Comparison of ENCODE assay signal across 16 mouse cellular contexts in the genomic region with DNA sequence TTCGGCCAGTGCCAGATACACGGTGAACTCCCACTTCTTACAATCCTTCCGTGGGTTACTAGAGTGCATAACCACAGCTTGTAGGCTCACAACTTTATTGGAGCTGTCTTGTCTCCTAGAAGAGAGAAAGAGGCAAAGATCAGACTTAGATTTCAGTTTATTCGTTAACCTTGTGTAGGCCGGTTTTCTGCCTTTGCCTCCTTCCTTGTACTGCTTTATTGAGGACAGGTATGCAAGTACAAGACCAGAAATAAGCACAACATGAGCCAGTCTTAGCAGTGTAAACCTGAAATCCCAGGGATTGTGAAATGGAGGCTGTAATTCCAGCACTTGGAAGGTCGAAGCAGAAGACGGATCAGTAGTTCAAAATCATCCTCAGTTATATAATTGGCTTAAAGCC.
"Had no signal": no experiment of that assay in that cellular context is flagged by ENCODE, and none has a peak within 500 bp of the region (broad histone marks: within the 10 kb centered on the region; RNA-seq: fewer than 3 reads in every experiment).

No protein-coding gene starts in this region.

- H3K9ac ChIP-seq: neural tube, embryonic 13.5 days; neural tube, embryonic 15.5 days; stomach, embryonic 15.5 days had no signal

- H3K4me1 ChIP-seq: neural tube, embryonic 13.5 days; neural tube, embryonic 15.5 days; stomach, embryonic 15.5 days had no signal

- H3K4me3 ChIP-seq: neural tube, embryonic 13.5 days; neural tube, embryonic 15.5 days; stomach, embryonic 15.5 days had no signal

- H3K36me3 ChIP-seq: neural tube, embryonic 13.5 days; neural tube, embryonic 15.5 days; stomach, embryonic 15.5 days had no signal

- H3K9me3 ChIP-seq: neural tube, embryonic 13.5 days; neural tube, embryonic 15.5 days; stomach, embryonic 15.5 days had no signal

- H3K27ac ChIP-seq: neural tube, embryonic 13.5 days; neural tube, embryonic 15.5 days; stomach, embryonic 15.5 days; stomach, postnatal 0 days had no signal

- H3K27me3 ChIP-seq: neural tube, embryonic 13.5 days; neural tube, embryonic 15.5 days; stomach, embryonic 15.5 days had no signal

- H3K4me2 ChIP-seq: neural tube, embryonic 13.5 days; neural tube, embryonic 15.5 days; stomach, embryonic 15.5 days had no signal

- DNase-seq: retina, postnatal 1 day; right cerebral cortex, adult 18-20 months; right cerebral cortex, postnatal 14 days; right cerebral cortex, postnatal 25 days; right cerebral cortex, postnatal 4 days; spleen, adult 18-20 months; thymus, adult 18-20 months; thymus, adult 2 months; thymus, postnatal 14 days; thymus, postnatal 25 days; thymus, postnatal 36 days; thymus, postnatal 4 days had no signal
